ENCODE assay signal across 10 mouse cellular contexts in the genomic region with DNA sequence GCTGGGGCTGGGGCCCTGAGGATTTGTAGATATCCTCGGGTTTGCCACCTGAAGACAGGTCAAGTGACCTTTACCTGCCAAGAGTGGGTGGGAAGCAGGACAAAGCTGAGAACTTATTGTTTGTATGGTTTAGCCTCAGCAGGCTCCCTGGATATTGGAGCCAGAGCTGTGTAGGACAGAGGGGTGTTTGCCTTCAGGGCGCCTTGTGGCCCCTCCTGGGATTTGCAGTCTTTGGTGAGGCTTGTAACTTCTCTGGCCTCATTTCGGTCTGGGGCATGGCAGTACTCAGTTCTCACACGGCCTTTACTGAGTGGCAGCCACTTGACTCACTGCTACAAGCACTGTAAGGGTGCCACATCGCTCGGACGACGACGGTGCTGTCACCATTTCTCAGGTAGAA.
DNase-seq lines count a peak whose midpoint lies in the region; ATAC-seq and TF ChIP-seq lines count a peak whose summit lies in the region.
"Had no signal": no experiment of that assay in that cellular context is flagged by ENCODE, and none has a peak within 500 bp of the region (broad histone marks: within the 10 kb centered on the region; RNA-seq: fewer than 3 reads in every experiment).

No protein-coding gene starts in this region.

- peak overlapping the region; percentile 73 for H3K4me2 ChIP-seq in heart, embryonic 12.5 days
- H3K4me2 ChIP-seq in forebrain, embryonic 14.5 days (ENCODE audit: low read length): peak overlapping the region; percentile 80
- H3K4me2 ChIP-seq in liver, embryonic 12.5 days: peak overlapping the region; percentile 61

- 0 out of 2 replicates have a peak overlapping the region, but pooled peaks have one; percentile 59 for H3K9ac ChIP-seq in heart, embryonic 12.5 days
- H3K9ac ChIP-seq in forebrain, embryonic 14.5 days (ENCODE audit: low read length): peak overlapping the region; percentile 65
- no peak overlapping the region for H3K9ac ChIP-seq in liver, embryonic 12.5 days

- no peak for TF ChIP-seq POLR2A in thymus, adult 2 months (IDR thresholded peaks at IDR 0.05; ENCODE audit: control insufficient read depth, extremely low read depth, insufficient read depth, low read length, poor library complexity)

- no peak overlapping the region for H3K27ac ChIP-seq in heart, embryonic 12.5 days (ENCODE audit: poor library complexity, severe bottlenecking)
- peak overlapping the region; percentile 58; the same call in 1 of the 2 replicates for H3K27ac ChIP-seq in forebrain, embryonic 14.5 days (ENCODE audit: low read depth, low read length)
- no peak overlapping the region for H3K27ac ChIP-seq in liver, embryonic 12.5 days
- no peak overlapping the region for H3K27ac ChIP-seq in thymus, adult 2 months (ENCODE audit: control insufficient read depth, insufficient read depth, low read length)

- no peaks in the 10 kb centered on the region for H3K36me3 ChIP-seq in heart, embryonic 12.5 days
- H3K36me3 ChIP-seq in E14TG2a.4 (ENCODE audit: insufficient read depth, low read length): no peaks in the 10 kb centered on the region
- no peaks in the 10 kb centered on the region for H3K36me3 ChIP-seq in forebrain, embryonic 14.5 days (ENCODE audit: control insufficient read depth, insufficient read depth, low read length)
- no peaks in the 10 kb centered on the region for H3K36me3 ChIP-seq in liver, embryonic 12.5 days
- H3K36me3 ChIP-seq in thymus, adult 2 months (ENCODE audit: control insufficient read depth, insufficient read depth, low read length): no peaks in the 10 kb centered on the region

- no peak for DNase-seq in heart, postnatal 25 days (ENCODE audit: low spot score)
- no peak for DNase-seq in forebrain, embryonic 14.5 days (ENCODE audit: low spot score)
- DNase-seq in cerebellum, postnatal 14 days: no peak
- no peak for DNase-seq in left cerebral cortex, postnatal 4 days
- no peak for DNase-seq in thymus, adult 2 months
- DNase-seq: gastrocnemius, postnatal 36 days; layer of hippocampus, postnatal 36 days had no signal

- peak overlapping the region; percentile 42; the same call in 1 of the 2 replicates for H3K4me3 ChIP-seq in heart, embryonic 12.5 days
- H3K4me3 ChIP-seq in E14TG2a.4 (replicated peaks; ENCODE audit: low read length): peak overlapping the region; percentile 39
- peak overlapping the region; percentile 26; the same call in 1 of the 2 replicates for H3K4me3 ChIP-seq in forebrain, embryonic 14.5 days (ENCODE audit: low read depth, low read length)
- H3K4me3 ChIP-seq in liver, embryonic 12.5 days: no peak overlapping the region
- no peak overlapping the region for H3K4me3 ChIP-seq in thymus, adult 2 months (ENCODE audit: control insufficient read depth, insufficient read depth, low read length)

- peak; percentile 45 for ATAC-seq in heart, embryonic 12.5 days (ENCODE audit: insufficient number of reproducible peaks, low FRiP score)
- no peak for ATAC-seq in forebrain, embryonic 14.5 days
- ATAC-seq in liver, embryonic 12.5 days: peak; percentile 35; the same call in 1 of the 2 replicates

- H3K27me3 ChIP-seq in heart, embryonic 12.5 days (replicated peaks): no peaks in the 10 kb centered on the region
- no peaks in the 10 kb centered on the region for H3K27me3 ChIP-seq in E14TG2a.4 (ENCODE audit: insufficient read depth, low read length)
- no peaks in the 10 kb centered on the region for H3K27me3 ChIP-seq in forebrain, embryonic 14.5 days (replicated peaks; ENCODE audit: control insufficient read depth, insufficient read depth, low read length)
- H3K27me3 ChIP-seq in liver, embryonic 12.5 days (replicated peaks): peaks cover 36% of the 10 kb centered on the region
- no peaks in the 10 kb centered on the region for H3K27me3 ChIP-seq in thymus, adult 2 months (ENCODE audit: control insufficient read depth, insufficient read depth, low read length)

- no peak for TF ChIP-seq CTCF in E14TG2a.4 (conservative IDR thresholded peaks at IDR 0.05; ENCODE audit: low read length)
- TF ChIP-seq CTCF in thymus, adult 2 months (IDR thresholded peaks at IDR 0.05; ENCODE audit: borderline replicate concordance, control insufficient read depth, extremely low read depth, insufficient read depth, low read length, poor library complexity): no peak

- intact Hi-C loops in heart, postnatal 25 days (cut with DNase I): loop anchor here (5.0 kb wide), 1 partner anchor 242 kb away; no protein-coding TSS in a partner anchor
- intact Hi-C loops in left cerebral cortex, postnatal 4 days (cut with DNase I): no loop called here

- 23% methylated on average over 9 of the region's 9 CpGs for WGBS in heart, embryonic 12.5 days
- 36% methylated on average over 9 of the region's 9 CpGs for WGBS in forebrain, embryonic 14.5 days
- 36% methylated on average over 9 of the region's 9 CpGs for WGBS in liver, embryonic 12.5 days (ENCODE audit: insufficient replicate concordance)
- WGBS in thymus, adult 2 months: 83% methylated on average over 9 of the region's 9 CpGs

- no peaks in the 10 kb centered on the region for H3K9me3 ChIP-seq in heart, embryonic 12.5 days (replicated peaks)
- H3K9me3 ChIP-seq in E14TG2a.4 (ENCODE audit: low read length): peaks cover 11% of the 10 kb centered on the region
- no peaks in the 10 kb centered on the region for H3K9me3 ChIP-seq in forebrain, embryonic 14.5 days (replicated peaks; ENCODE audit: control insufficient read depth, low read length)
- H3K9me3 ChIP-seq in liver, embryonic 12.5 days (replicated peaks): no peaks in the 10 kb centered on the region

- peaks cover 17% of the 10 kb centered on the region for H3K4me1 ChIP-seq in heart, embryonic 12.5 days (replicated peaks)
- H3K4me1 ChIP-seq in E14TG2a.4 (replicated peaks; ENCODE audit: low read depth, low read length): peaks cover 40% of the 10 kb centered on the region
- peaks cover 12% of the 10 kb centered on the region for H3K4me1 ChIP-seq in forebrain, embryonic 14.5 days (ENCODE audit: control insufficient read depth, insufficient read depth, low read length)
- peaks cover 4% of the 10 kb centered on the region; the same call in 1 of the 2 replicates for H3K4me1 ChIP-seq in liver, embryonic 12.5 days
- peaks cover 10% of the 10 kb centered on the region for H3K4me1 ChIP-seq in thymus, adult 2 months (replicated peaks; ENCODE audit: control insufficient read depth, insufficient read depth, low read length)

Comparison
In these comparisons a context has a peak if more than half of its experiments do, and no peak if none do; other contexts are left out.
1. H3K4me3 ChIP-seq: peak in heart, embryonic 12.5 days (single experiment), E14TG2a.4 (single experiment) and forebrain, embryonic 14.5 days (single experiment); none in liver, embryonic 12.5 days (single experiment) and thymus, adult 2 months (single experiment).
2. Peak in every context shown above with its lines, with median percentiles within 50 percentile points of each other: H3K4me2 ChIP-seq.